Mouse (Mus musculus): ENCODE measurements at regions not wholly inside any gene's neighbourhood (a gene's known extent, or its start where the extent isn't known, plus 50 kb on each side); places are given as distances from the start of the nearest gene placed in this dataset.

- TF ChIP-seq CTCF (IDR thresholded peaks at IDR 0.05; ENCODE audit: low read depth) = no peak
- no peak for TF ChIP-seq EP300 (optimal IDR thresholded peaks at IDR 0.05)
Measured at GRCm38 (mm10) chr4:45713046-45713706, 85.6 kb upstream of the Aldh1b1 start.

All from stomach, postnatal 0 days (tissue).